Mouse (Mus musculus) intestine, postnatal 0 days (tissue): Measurements from ENCODE around the gene Magi1. TPM values are rescaled to one million over a fixed set of nuclear protein-coding genes. Genes with fewer than 3 reads are reported as not detected.

Source experiments
- ATAC-seq: fragments of 200-750 bp; cut with Nextera tagmentation; 2 replicates; pipeline ENCODE4 v1.8.0; 2017; ENCODE audit warnings: mild to moderate bottlenecking, moderate TSS enrichment, moderate library complexity
- H3K27ac ChIP-seq: fragments of 300-500 bp; sonication (generic); 2 replicates; pipeline ENCODE4 v1.5.1; 2014; ENCODE audit warnings: mild to moderate bottlenecking, low read depth, low read length, moderate library complexity
- H3K27me3 ChIP-seq: fragments of 300-500 bp; sonication (generic); replicated peaks from 2 replicates; pipeline ENCODE4 v1.6.1; 2014; ENCODE audit warnings: low read length, mixed read lengths; ENCODE audit not compliant: control insufficient read depth, insufficient read depth
- H3K36me3 ChIP-seq: fragments of 300-500 bp; sonication (generic); 2 replicates; pipeline ENCODE4 v1.6.1; 2014; ENCODE audit warnings: mild to moderate bottlenecking, moderate library complexity; ENCODE audit not compliant: control insufficient read depth, insufficient read depth
- H3K4me1 ChIP-seq: fragments of 300-500 bp; sonication (generic); replicated peaks from 2 replicates; pipeline ENCODE4 v1.6.1; 2014; ENCODE audit warnings: antibody characterized with exemption, low read length, mixed read lengths; ENCODE audit not compliant: control insufficient read depth, insufficient read depth
- H3K4me2 ChIP-seq: fragments of 300-500 bp; sonication (generic); replicated peaks from 2 replicates; pipeline ENCODE4 v1.6.1; 2014; ENCODE audit warnings: low read depth, mild to moderate bottlenecking, moderate library complexity
- H3K4me3 ChIP-seq: fragments of 300-500 bp; sonication (generic); 2 replicates; pipeline ENCODE4 v1.5.1; 2014; ENCODE audit warnings: low read depth, low read length
- H3K9ac ChIP-seq: fragments of 300-500 bp; sonication (generic); 2 replicates; pipeline ENCODE4 v1.6.1; 2014; ENCODE audit warnings: mild to moderate bottlenecking, low read depth, low read length
- H3K9me3 ChIP-seq: fragments of 300-500 bp; sonication (generic); 2 replicates; pipeline ENCODE4 v1.6.1; 2016; ENCODE audit warnings: mixed run types; ENCODE audit not compliant: control insufficient read depth
- CTCF ChIP-seq: sonication (generic); IDR thresholded peaks from 2 replicates; pipeline ENCODE4 v1.5.1; 2016; ENCODE audit warnings: low read depth, mild to moderate bottlenecking, control low read depth, antibody characterized with exemption, moderate library complexity
- WGBS: fragments of 180-500 bp; shearing (Covaris S2); extraction: QIAGEN DNeasy Blood & Tissue Kit; methylation state at CpG from one replicate; pipeline ENCODE4 v1.1.7; 2014; 5-methylcytosine and 5-hydroxymethylcytosine counted together
- polyA plus RNA-seq: library from polyadenylated mRNA; unstranded; fragments of >200 nt; fragmentation: Nextera tagmentation; extraction: Ambion mirVana; gene quantifications from 2 replicates; pipeline ENCODE4 v1.2.1, GENCODE M21; 2015

Gene Magi1
- polyA plus RNA-seq, 1 experiment from 2014 or later, result 4.2 TPM

DNA sequence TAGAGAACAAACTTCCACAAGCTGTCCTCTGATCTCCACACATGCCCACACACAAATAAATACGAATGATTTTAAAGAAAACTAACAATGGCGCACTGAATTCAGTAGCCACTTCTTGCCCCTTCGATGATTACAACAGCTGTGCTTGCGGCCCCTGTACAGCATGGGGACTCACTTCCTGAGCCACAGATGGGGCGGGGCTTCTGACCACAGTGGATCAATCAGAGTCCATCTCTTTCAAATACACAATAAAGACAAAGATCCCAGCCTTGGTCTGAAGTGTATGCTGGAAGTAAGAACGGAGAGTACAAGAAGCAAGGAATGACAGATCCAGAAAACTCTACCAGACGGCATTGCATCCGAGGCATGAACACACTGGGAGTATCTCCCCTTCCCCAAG lies 120.8 kb downstream of the Magi1 start:
- no peak overlapping the region; the same call in 1 of the 2 replicates for H3K9ac ChIP-seq
- no peaks in the 10 kb centered on the region for H3K27me3 ChIP-seq
- H3K36me3 ChIP-seq, result no peaks in the 10 kb centered on the region
- 34% methylated on average over 8 of the region's 8 CpGs for WGBS
- peaks cover 30% of the 10 kb centered on the region for H3K4me1 ChIP-seq
- no peak for TF ChIP-seq CTCF
- peak overlapping the region; percentile 50 for H3K27ac ChIP-seq
- peak overlapping the region; percentile 41 for H3K4me2 ChIP-seq
- no peak overlapping the region for H3K4me3 ChIP-seq
- no peak for ATAC-seq
- H3K9me3 ChIP-seq, result no peaks in the 10 kb centered on the region

DNA sequence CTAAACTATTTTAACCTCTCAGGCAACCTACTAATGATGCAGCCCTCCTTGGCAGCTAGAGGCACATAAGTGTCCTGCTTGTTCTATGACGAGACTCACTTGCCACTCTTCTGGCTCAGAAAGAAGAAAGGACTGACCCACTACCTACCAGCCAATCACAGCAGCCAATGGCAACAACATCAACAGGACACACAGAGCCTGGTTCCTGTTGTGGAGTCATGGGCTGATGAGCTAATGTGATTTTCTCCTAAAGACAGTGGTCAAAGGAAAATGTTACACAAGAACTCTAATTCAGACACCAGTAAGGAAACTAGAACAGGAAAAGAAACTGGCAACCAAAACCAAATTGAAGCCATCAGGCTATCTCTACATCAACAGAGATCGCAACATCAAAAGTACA lies 124.5 kb downstream of the Magi1 start:
- Histone ChIP-seq H3K36me3 (no peaks in the 10 kb centered on the region), H3K9me3 (no peaks in the 10 kb centered on the region), H3K9ac (no peak overlapping the region), H3K4me2 (no peak overlapping the region), H3K4me1 (peaks cover 18% of the 10 kb centered on the region), H3K27me3 (no peaks in the 10 kb centered on the region), H3K4me3 (no peak overlapping the region), H3K27ac (no peak overlapping the region)
- 65% methylated on average over 2 of the region's 2 CpGs for WGBS
- no peak for ATAC-seq
- TF ChIP-seq CTCF, result no peak

DNA sequence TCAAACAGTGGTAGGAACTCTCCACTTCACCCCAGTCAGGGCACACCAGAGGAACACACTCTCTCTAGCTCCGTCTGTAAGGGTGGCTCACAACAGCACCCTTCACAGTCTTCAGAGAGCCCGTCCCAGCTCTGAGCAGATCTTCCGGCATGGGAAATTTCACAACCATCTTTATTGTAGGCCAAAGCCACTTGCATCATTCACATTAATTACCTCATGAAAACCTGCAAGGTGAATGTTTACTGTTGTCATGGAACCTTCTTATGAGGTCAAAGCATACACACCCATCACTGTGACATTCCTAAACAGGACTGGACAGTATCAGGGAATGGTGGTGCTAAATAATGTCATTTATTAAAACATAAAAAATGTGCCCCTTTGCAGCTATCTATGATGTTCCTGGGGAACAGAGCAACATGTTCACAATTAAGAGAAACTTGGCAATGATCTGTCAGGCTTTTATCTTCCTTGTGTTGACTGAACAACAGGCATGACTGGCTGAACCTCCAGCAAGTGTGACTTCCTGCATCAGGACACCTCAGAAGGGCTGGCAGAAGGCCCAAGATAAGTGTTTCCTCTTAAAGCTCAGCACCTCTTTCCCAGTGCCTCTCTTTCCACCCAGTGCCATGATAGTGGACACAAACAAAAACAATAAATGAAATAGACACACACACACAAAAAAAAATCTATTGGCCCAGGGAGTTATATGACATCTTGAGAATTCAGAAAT lies 125.4 kb downstream of the Magi1 start:
- Histone ChIP-seq H3K9me3 (no peaks in the 10 kb centered on the region), H3K4me3 (no peak overlapping the region), H3K36me3 (no peaks in the 10 kb centered on the region), H3K4me2 (no peak overlapping the region), H3K4me1 (peaks cover 15% of the 10 kb centered on the region), H3K27ac (peak overlapping the region; percentile 55), H3K9ac (no peak overlapping the region), H3K27me3 (no peaks in the 10 kb centered on the region)
- TF ChIP-seq CTCF, result no peak
- WGBS, result 35% methylated on average over 3 of the region's 3 CpGs
- peak; percentile 83 for ATAC-seq

DNA sequence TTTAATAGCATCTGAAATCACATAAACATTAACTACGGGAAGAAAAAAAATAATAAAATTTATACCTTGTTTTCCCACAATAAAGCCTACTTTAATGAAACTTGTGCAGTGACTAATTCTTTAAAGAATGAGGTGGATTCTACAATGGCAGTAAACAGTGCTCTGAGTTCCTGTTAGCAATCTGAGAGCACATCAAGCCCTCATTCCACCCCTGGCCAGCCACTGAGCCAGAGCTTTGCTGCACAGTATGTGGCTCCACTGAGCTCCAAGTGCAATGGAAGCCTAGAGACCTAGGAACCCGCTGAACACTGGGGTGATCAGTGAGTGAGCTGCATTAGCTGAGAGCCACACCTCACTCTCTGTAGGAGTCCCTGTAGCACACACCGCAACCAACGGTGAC lies 127.7 kb downstream of the Magi1 start:
- H3K27me3 ChIP-seq, result no peaks in the 10 kb centered on the region
- 43% methylated on average over 4 of the region's 4 CpGs for WGBS

DNA sequence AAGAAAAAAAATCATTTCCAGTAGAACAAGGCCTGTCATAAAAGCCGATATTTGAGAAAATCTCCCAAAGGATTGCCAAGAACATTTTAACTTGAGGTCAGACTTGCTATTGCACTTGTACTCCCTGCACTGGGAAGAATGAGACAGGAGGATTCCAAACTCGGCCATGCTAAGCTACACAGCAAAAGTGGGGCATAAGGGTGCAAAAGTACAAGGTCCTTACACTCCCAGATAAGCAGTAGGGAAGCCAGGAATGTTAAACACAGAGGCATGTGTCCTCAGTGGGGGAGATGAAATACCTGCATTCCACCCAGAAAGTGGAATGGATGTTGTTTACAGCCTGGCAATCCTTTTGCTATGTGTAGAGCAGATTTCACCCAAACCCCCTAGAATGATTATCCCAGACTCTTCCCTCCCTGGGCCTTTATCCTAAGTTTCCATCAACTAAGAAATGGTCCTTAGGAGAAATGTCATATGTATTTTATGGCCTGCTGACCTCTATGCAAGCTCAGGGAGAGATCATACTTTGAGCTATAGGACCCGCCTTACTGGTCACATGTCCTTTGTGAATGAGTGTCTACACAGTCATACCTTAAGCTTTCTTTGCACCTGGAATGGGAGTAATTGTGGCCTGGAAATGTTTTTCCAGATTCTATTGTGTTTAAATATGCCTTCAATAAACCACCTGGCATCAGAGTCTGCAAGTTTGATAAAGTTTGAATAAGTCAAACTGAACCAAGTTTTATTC lies 128.7 kb downstream of the Magi1 start:
- H3K27ac ChIP-seq, result peak overlapping the region; percentile 62; the same call in 1 of the 2 replicates
- peak; percentile 77 for ATAC-seq

More for the DNA sequence above, 127.7 kb downstream of the Magi1 start:
- TF ChIP-seq CTCF, result no peak
- Histone ChIP-seq H3K9ac (no peak overlapping the region), H3K4me1 (peaks cover 19% of the 10 kb centered on the region), H3K36me3 (no peaks in the 10 kb centered on the region), H3K27ac (no peak overlapping the region), H3K9me3 (no peaks in the 10 kb centered on the region), H3K4me3 (no peak overlapping the region), H3K4me2 (no peak overlapping the region; the same call in 1 of the 2 replicates)
- no peak for ATAC-seq

DNA sequence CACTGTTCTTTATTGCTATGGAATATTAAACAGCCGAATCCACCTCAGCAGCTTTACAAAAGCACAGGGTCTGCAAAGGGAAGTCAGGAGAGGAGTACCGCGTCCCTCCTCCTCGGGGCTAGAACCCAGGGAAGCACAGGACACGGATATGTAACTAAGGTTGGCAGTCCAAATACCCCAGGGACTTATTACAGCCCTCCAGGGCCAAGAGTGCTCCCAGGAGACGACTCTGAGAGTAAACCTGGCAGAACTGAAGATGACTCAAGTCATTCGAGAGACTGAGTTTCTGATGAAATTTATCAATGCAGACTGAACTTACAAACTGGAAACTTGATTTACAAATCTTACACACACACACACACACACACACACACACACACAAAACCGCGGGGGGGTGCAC lies 130.8 kb downstream of the Magi1 start:
- Histone ChIP-seq H3K4me3 (no peak overlapping the region), H3K27ac (no peak overlapping the region), H3K36me3 (no peaks in the 10 kb centered on the region), H3K9me3 (no peaks in the 10 kb centered on the region), H3K27me3 (no peaks in the 10 kb centered on the region), H3K4me2 (no peak overlapping the region), H3K4me1 (peaks cover 8% of the 10 kb centered on the region; the same call in 1 of the 2 replicates), H3K9ac (no peak overlapping the region)
- no peak for TF ChIP-seq CTCF
- 78% methylated on average over 9 of the region's 9 CpGs for WGBS
- ATAC-seq, result no peak

More for the DNA sequence above, 128.7 kb downstream of the Magi1 start:
- Histone ChIP-seq H3K36me3 (no peaks in the 10 kb centered on the region), H3K9ac (no peak overlapping the region), H3K9me3 (no peaks in the 10 kb centered on the region), H3K4me2 (no peak overlapping the region), H3K27me3 (no peaks in the 10 kb centered on the region), H3K4me3 (no peak overlapping the region), H3K4me1 (peaks cover 19% of the 10 kb centered on the region)
- TF ChIP-seq CTCF, result no peak
- 30% methylated on average over 3 of the region's 3 CpGs for WGBS
